Comparison of ENCODE assay signal across 8 mouse cellular contexts in genomic region chr9:78787866-78788265, GRCm38 (mm10).
DNase-seq lines count a peak whose midpoint lies in the region; ATAC-seq and TF ChIP-seq lines count a peak whose summit lies in the region.

No protein-coding gene starts in this region.

- WGBS in liver, postnatal 0 days (ENCODE audit: insufficient replicate concordance), result 7% methylated on average over 1 of the region's 1 CpGs
- 7% methylated on average over 1 of the region's 1 CpGs for WGBS in liver, embryonic 12.5 days (ENCODE audit: insufficient replicate concordance)
- 0% methylated on average over 1 of the region's 1 CpGs for WGBS in forebrain, embryonic 15.5 days
- 3% methylated on average over 1 of the region's 1 CpGs for WGBS in kidney, embryonic 16.5 days

- DNase-seq in liver, postnatal 0 days, result no peak
- peak; percentile 58 for DNase-seq in lung, postnatal 10 days
- DNase-seq in telencephalon, adult 2 months (ENCODE audit: low read depth, low spot score), result peak; percentile 62

- peak; percentile 66 for TF ChIP-seq CTCF in liver, postnatal 0 days (IDR thresholded peaks at IDR 0.05; ENCODE audit: low read depth)

- H3K27ac ChIP-seq in liver, postnatal 0 days (ENCODE audit: low read depth), result no peak overlapping the region
- no peak overlapping the region for H3K27ac ChIP-seq in liver, embryonic 12.5 days
- H3K27ac ChIP-seq in forebrain, embryonic 15.5 days (replicated peaks), result no peak overlapping the region
- H3K27ac ChIP-seq in kidney, embryonic 16.5 days (ENCODE audit: low read length), result no peak overlapping the region

- no peaks in the 10 kb centered on the region for H3K27me3 ChIP-seq in liver, postnatal 0 days (ENCODE audit: insufficient read depth, low read length)
- H3K27me3 ChIP-seq in liver, embryonic 12.5 days (replicated peaks), result no peaks in the 10 kb centered on the region
- H3K27me3 ChIP-seq in forebrain, embryonic 15.5 days, result no peaks in the 10 kb centered on the region
- H3K27me3 ChIP-seq in kidney, embryonic 16.5 days (ENCODE audit: insufficient read depth, low read length), result no peaks in the 10 kb centered on the region

- H3K9ac ChIP-seq in liver, postnatal 0 days (replicated peaks), result no peak overlapping the region
- no peak overlapping the region for H3K9ac ChIP-seq in liver, embryonic 12.5 days
- H3K9ac ChIP-seq in forebrain, embryonic 15.5 days (replicated peaks), result no peak overlapping the region
- no peak overlapping the region for H3K9ac ChIP-seq in kidney, embryonic 16.5 days (replicated peaks; ENCODE audit: low read length)

- no peak overlapping the region for H3K4me3 ChIP-seq in liver, postnatal 0 days (ENCODE audit: low read depth, low read length)
- H3K4me3 ChIP-seq in liver, embryonic 12.5 days, result no peak overlapping the region
- H3K4me3 ChIP-seq in forebrain, embryonic 15.5 days, result no peak overlapping the region
- H3K4me3 ChIP-seq in kidney, embryonic 16.5 days (ENCODE audit: low read length), result no peak overlapping the region

- no peak for ATAC-seq in liver, postnatal 0 days
- no peak for ATAC-seq in liver, embryonic 12.5 days
- ATAC-seq in cerebellum, adult (ENCODE audit: insufficient number of reproducible peaks, low FRiP score, low TSS enrichment), result peak; percentile 72
- ATAC-seq in forebrain, embryonic 15.5 days (replicated peaks), result peak; percentile 93
- peak; percentile 84 for ATAC-seq in kidney, embryonic 16.5 days (ENCODE audit: low FRiP score, low TSS enrichment)
- ATAC-seq in erythroid progenitor cell, adult 5-6 weeks (replicated peaks; ENCODE audit: low FRiP score, poor library complexity, severe bottlenecking), result no peak

- H3K4me2 ChIP-seq in liver, postnatal 0 days (ENCODE audit: low read depth, low read length), result no peak overlapping the region
- no peak overlapping the region for H3K4me2 ChIP-seq in liver, embryonic 12.5 days
- H3K4me2 ChIP-seq in forebrain, embryonic 15.5 days (replicated peaks), result no peak overlapping the region
- no peak overlapping the region for H3K4me2 ChIP-seq in kidney, embryonic 16.5 days (replicated peaks; ENCODE audit: low read depth, low read length)

- no peaks in the 10 kb centered on the region for H3K9me3 ChIP-seq in liver, postnatal 0 days (ENCODE audit: low read length)
- H3K9me3 ChIP-seq in liver, embryonic 12.5 days (replicated peaks), result no peaks in the 10 kb centered on the region
- no peaks in the 10 kb centered on the region for H3K9me3 ChIP-seq in forebrain, embryonic 15.5 days
- no peaks in the 10 kb centered on the region for H3K9me3 ChIP-seq in kidney, embryonic 16.5 days (ENCODE audit: low read length)

- no peaks in the 10 kb centered on the region for H3K36me3 ChIP-seq in liver, postnatal 0 days (replicated peaks; ENCODE audit: insufficient read depth, low read length)
- H3K36me3 ChIP-seq in liver, embryonic 12.5 days, result no peaks in the 10 kb centered on the region
- no peaks in the 10 kb centered on the region for H3K36me3 ChIP-seq in forebrain, embryonic 15.5 days
- H3K36me3 ChIP-seq in kidney, embryonic 16.5 days (ENCODE audit: insufficient read depth, low read length), result no peaks in the 10 kb centered on the region

- no peaks in the 10 kb centered on the region for H3K4me1 ChIP-seq in liver, postnatal 0 days (ENCODE audit: insufficient read depth)
- H3K4me1 ChIP-seq in liver, embryonic 12.5 days, result no peaks in the 10 kb centered on the region
- 0 out of 2 replicates have a peak, but pooled peaks cover 2% of the 10 kb centered on the region for H3K4me1 ChIP-seq in forebrain, embryonic 15.5 days
- H3K4me1 ChIP-seq in kidney, embryonic 16.5 days (ENCODE audit: insufficient read depth, low read length), result no peaks in the 10 kb centered on the region

- no peak for TF ChIP-seq EP300 in liver, postnatal 0 days (IDR thresholded peaks at IDR 0.05; ENCODE audit: low read depth)

Comparison
In these comparisons a context has a peak if more than half of its experiments do, and no peak if none do; other contexts are left out.
1. ATAC-seq: peak in cerebellum, adult (single experiment), forebrain, embryonic 15.5 days (single experiment) and kidney, embryonic 16.5 days (single experiment); none in liver, postnatal 0 days (single experiment), liver, embryonic 12.5 days (single experiment) and erythroid progenitor cell, adult 5-6 weeks (single experiment).